Mouse (Mus musculus): ENCODE measurements around the gene Mgme1.

The Mgme1 gene

GRCm38 (mm10) chr2:144305721-144306294 lies 35.3 kb downstream of the Mgme1 start:
- DNase-seq (ENCODE audit: low spot score in 2 of 2), result no peak

- DNase-seq (ENCODE audit: low spot score in 2 of 2), result no peak
These were observed 38.1 kb downstream of the Mgme1 start for GRCm38 (mm10) chr2:144308561-144308960.

- DNase-seq (ENCODE audit: low spot score in 2 of 2), result no peak
These were observed 39.8 kb downstream of the Mgme1 start for GRCm38 (mm10) chr2:144310273-144310672.

DNA sequence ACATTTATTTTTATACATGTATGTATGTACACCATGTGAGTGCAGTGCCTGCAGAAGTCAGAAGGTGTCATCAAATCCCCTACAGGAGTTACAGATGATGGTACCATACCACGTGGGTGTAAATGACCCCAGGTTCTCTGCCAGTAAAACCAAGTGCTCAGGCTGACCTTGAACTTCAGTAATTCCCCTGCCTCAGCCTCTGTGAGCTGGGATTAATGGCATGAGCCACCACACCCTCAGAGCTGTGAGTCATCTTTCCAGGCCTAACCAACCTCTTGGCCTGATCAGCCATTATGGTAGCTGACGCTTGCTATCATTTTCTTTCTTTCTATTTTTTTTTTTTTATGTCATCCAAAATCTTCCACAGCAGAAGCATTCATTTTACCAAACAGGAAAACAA lies 40.9 kb downstream of the Mgme1 start:
- no peak for DNase-seq (ENCODE audit: low spot score in 2 of 2)

DNA sequence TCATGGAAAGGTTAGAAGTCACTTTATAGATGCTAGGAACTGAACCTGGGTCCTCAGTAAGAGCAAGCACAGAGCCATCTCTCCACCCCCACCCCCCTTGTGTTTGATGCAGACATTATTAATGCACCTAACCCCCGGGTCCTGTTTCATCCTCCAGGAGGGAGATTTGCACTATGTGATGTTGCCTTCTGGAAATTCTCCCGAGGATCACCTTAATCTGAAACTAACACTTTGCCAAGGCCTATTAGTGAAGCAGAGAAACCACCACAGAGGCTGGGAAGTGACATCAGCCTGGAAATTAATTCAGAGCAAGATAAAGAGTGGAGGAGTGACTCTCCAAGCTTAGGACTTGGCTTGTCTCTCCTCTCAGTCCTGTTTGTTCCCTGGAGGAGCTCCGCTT lies 53.8 kb downstream of the Mgme1 start:
- DNase-seq (ENCODE audit: low spot score in 2 of 2), result no peak

- no peak for DNase-seq (ENCODE audit: low spot score in 2 of 2)
These were observed 59.0 kb downstream of the Mgme1 start for GRCm38 (mm10) chr2:144329451-144329850.

- no peak for DNase-seq (ENCODE audit: low spot score in 2 of 2)
These were observed 59.5 kb downstream of the Mgme1 start for GRCm38 (mm10) chr2:144329937-144330336.

GRCm38 (mm10) chr2:144330352-144330959 lies 60.0 kb downstream of the Mgme1 start:
- DNase-seq (ENCODE audit: low spot score in 2 of 2), result no peak

All from spleen, postnatal 14 days (tissue).